Mouse (Mus musculus): Measurements from ENCODE around the gene Erc2.

GRCm38 (mm10) chr14:27828089-27828488 lies 205.9 kb downstream of the Erc2 start:
- TF ChIP-seq TCF3 (IDR thresholded peaks at IDR 0.05; ENCODE audit: insufficient read length, low read depth) (no peak), SRF (IDR thresholded peaks at IDR 0.05; ENCODE audit: control insufficient read depth, insufficient read length, low read depth) (no peak), POLR2A (IDR thresholded peaks at IDR 0.05; ENCODE audit: insufficient read length, low read depth) (no peak), CEBPB (IDR thresholded peaks at IDR 0.05; ENCODE audit: insufficient read depth, poor library complexity, severe bottlenecking) (no peak), POLR2AphosphoS2 (IDR thresholded peaks at IDR 0.05; ENCODE audit: insufficient read length, low read depth) (no peak), REST (IDR thresholded peaks at IDR 0.05; ENCODE audit: insufficient read depth, insufficient read length) (no peak), MAX (IDR thresholded peaks at IDR 0.05; ENCODE audit: low read depth) (no peak), E2F4 (IDR thresholded peaks at IDR 0.05; ENCODE audit: insufficient read depth) (no peak), TCF12 (IDR thresholded peaks at IDR 0.05; ENCODE audit: insufficient read depth, poor library complexity, severe bottlenecking) (no peak), MYOG (IDR thresholded peaks at IDR 0.05; ENCODE audit: control insufficient read depth in 1 of 3, insufficient read depth in 1 of 3, insufficient read length in 2 of 3, low read depth in 2 of 3) (no peak), USF1 (IDR thresholded peaks at IDR 0.05; ENCODE audit: low read depth) (no peak)
